Mouse (Mus musculus): ENCODE data around the gene Cfap74. TPM values are rescaled to one million over a fixed set of nuclear protein-coding genes. Genes with fewer than 3 reads are reported as not detected.

The Cfap74 gene
- 5.7 TPM for polyA plus RNA-seq (2017; shearing (Covaris generic))

GRCm38 (mm10) chr4:155409058-155409776 is at the start of gene Cfap74:
Gene Cfap74, plus strand, starts transcription at chr4:155409190.

GRCm38 (mm10) chr4:155361303-155361791 is 47.6 kb upstream of the Cfap74 start, which contains the start of gene Prkcz:
Gene Prkcz, minus strand, starts transcription at chr4:155361361.

GRCm38 (mm10) chr4:155397511-155398221 is 11.3 kb upstream of the Cfap74 start, which contains the start of gene Gabrd:
Gene Gabrd, minus strand, starts transcription at chr4:155398112.

GRCm38 (mm10) chr4:155468952-155469351 is 60.0 kb downstream of the Cfap74 start, which contains the start of gene Tmem52:
Gene Tmem52, plus strand, starts transcription at chr4:155469114.

GRCm38 (mm10) chr4:155490990-155491504 is 82.1 kb downstream of the Cfap74 start, which contains the start of gene Gnb1:
Gene Gnb1, plus strand, starts transcription at chr4:155491361.

Other genes starting within 250 kb of the Cfap74 start
- gene Ski, start 186.6 kb upstream of the Cfap74 start, polyA plus RNA-seq (2017; shearing (Covaris generic)), result 116 TPM
- gene Faap20, start 159.4 kb upstream of the Cfap74 start, polyA plus RNA-seq (2017; shearing (Covaris generic)), result 47.9 TPM
- gene Prkcz, start 47.8 kb upstream of the Cfap74 start, polyA plus RNA-seq (2017; shearing (Covaris generic)), result 44.9 TPM
- gene Gabrd, start 11.1 kb upstream of the Cfap74 start, polyA plus RNA-seq (2017; shearing (Covaris generic)), result 1.1 TPM
- gene Tmem52, start 59.9 kb downstream of the Cfap74 start, polyA plus RNA-seq (2017; shearing (Covaris generic)), result not detected
- 437 TPM for gene Gnb1, start 82.2 kb downstream of the Cfap74 start, polyA plus RNA-seq (2017; shearing (Covaris generic))
- gene Nadk, start 153.2 kb downstream of the Cfap74 start, polyA plus RNA-seq (2017; shearing (Covaris generic)), result 110 TPM
- gene Slc35e2, start 192.2 kb downstream of the Cfap74 start, polyA plus RNA-seq (2017; shearing (Covaris generic)), result 20.0 TPM
- gene Cdk11b, start 215.7 kb downstream of the Cfap74 start, polyA plus RNA-seq (2017; shearing (Covaris generic)), result 314 TPM
- gene Gm10563, start 236.2 kb downstream of the Cfap74 start, polyA plus RNA-seq (2017; shearing (Covaris generic)), result not detected
- 0.74 TPM for gene Mmp23, start 244.2 kb downstream of the Cfap74 start, polyA plus RNA-seq (2017; shearing (Covaris generic))